Mouse (Mus musculus) testis, postnatal 14 days (tissue): ENCODE data around the gene Cda.

ENCODE experiments used
- DNase-seq: peaks from one replicate; pipeline ENCODE4 v3.0.0; 2021; ENCODE audit warnings: low spot score

Cda gene

GRCm38 (mm10) chr4:138367641-138368497, at the start of gene Cda:
Gene Cda (minus strand): TSS chr4:138367992.
- DNase-seq = peak; percentile 55

GRCm38 (mm10) chr4:138416414-138416813, 48.6 kb upstream of the Cda start:
- DNase-seq = no peak

- DNase-seq = no peak
Observed at GRCm38 (mm10) chr4:138415991-138416390, 48.2 kb upstream of the Cda start.

GRCm38 (mm10) chr4:138414725-138415124, 46.9 kb upstream of the Cda start:
- no peak for DNase-seq

- no peak for DNase-seq
Observed at GRCm38 (mm10) chr4:138411504-138412121, 43.8 kb upstream of the Cda start.

- DNase-seq = no peak
Observed at GRCm38 (mm10) chr4:138411011-138411410, 43.2 kb upstream of the Cda start.

GRCm38 (mm10) chr4:138407479-138408194, 39.8 kb upstream of the Cda start:
- DNase-seq = no peak

GRCm38 (mm10) chr4:138404806-138405205, 37.0 kb upstream of the Cda start:
- DNase-seq = peak; percentile 39

GRCm38 (mm10) chr4:138396711-138397110, 28.9 kb upstream of the Cda start:
- no peak for DNase-seq

GRCm38 (mm10) chr4:138395971-138396645, 28.3 kb upstream of the Cda start, which contains the start of gene Fam43b:
Gene Fam43b (minus strand): TSS chr4:138396528.
- no peak for DNase-seq

GRCm38 (mm10) chr4:138395087-138395970, 27.5 kb upstream of the Cda start:
- DNase-seq = no peak

GRCm38 (mm10) chr4:138393703-138394102, 25.9 kb upstream of the Cda start:
- DNase-seq = no peak

GRCm38 (mm10) chr4:138383789-138384188, 16.0 kb upstream of the Cda start:
- DNase-seq = no peak

- DNase-seq = no peak
Observed at GRCm38 (mm10) chr4:138382462-138382861, 14.7 kb upstream of the Cda start.

GRCm38 (mm10) chr4:138380132-138380689, 12.4 kb upstream of the Cda start:
- no peak for DNase-seq

- DNase-seq = peak; percentile 22
Observed at GRCm38 (mm10) chr4:138379091-138379840, 11.5 kb upstream of the Cda start.

- no peak for DNase-seq
Observed at GRCm38 (mm10) chr4:138377526-138377925, 9.7 kb upstream of the Cda start.

- no peak for DNase-seq
Observed at GRCm38 (mm10) chr4:138375117-138375516, 7.3 kb upstream of the Cda start.

GRCm38 (mm10) chr4:138370996-138371516, 3.3 kb upstream of the Cda start:
- no peak for DNase-seq
